In the genomic region with DNA sequence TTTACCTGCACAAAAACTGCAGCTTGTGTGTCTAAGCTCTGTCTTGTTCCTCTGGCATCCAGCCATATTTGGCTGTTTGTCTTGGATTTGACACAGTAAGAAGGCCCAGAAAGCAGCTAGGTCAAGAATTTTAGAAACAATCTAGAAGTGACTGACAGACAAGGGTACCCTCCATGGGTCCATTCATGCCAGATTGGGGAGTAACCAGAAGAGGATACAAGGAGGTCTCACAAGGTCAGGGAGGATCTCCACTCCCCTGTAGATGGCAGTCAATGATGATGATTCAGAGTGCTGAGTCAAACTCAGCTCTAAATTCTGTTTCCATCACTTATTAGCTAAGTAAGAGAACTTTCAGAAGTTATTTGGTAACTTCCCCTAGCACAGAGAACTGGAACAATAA, we compare ENCODE assay signal across 10 mouse cellular contexts. TPM values are rescaled to one million over a fixed set of nuclear protein-coding genes. Genes with fewer than 3 reads are reported as not detected.
DNase-seq lines count a peak whose midpoint lies in the region; ATAC-seq and TF ChIP-seq lines count a peak whose summit lies in the region.
"Had no signal": no experiment of that assay in that cellular context is flagged by ENCODE, and none has a peak within 500 bp of the region (broad histone marks: within the 10 kb centered on the region; RNA-seq: fewer than 3 reads in every experiment).

No protein-coding gene starts in this region.

- peak; percentile 22 for DNase-seq in embryonic facial prominence, embryonic 14.5 days (ENCODE audit: low spot score)
- no peak for DNase-seq in embryonic facial prominence, embryonic 10.5 days (ENCODE audit: low spot score)
- DNase-seq in Muller cell, postnatal 12 days (ENCODE audit: inconsistent ontology term), result peak; percentile 58
- DNase-seq in fat pad, adult 2 months (ENCODE audit: extremely low read depth, low read depth, low spot score), result peak; percentile 45
- peak; percentile 65 for DNase-seq in kidney, postnatal 14 days
- DNase-seq in thymus, postnatal 14 days, result no peak
- DNase-seq in urinary bladder, postnatal 14 days (ENCODE audit: low spot score), result no peak

- H3K36me3 ChIP-seq in embryonic facial prominence, embryonic 14.5 days (ENCODE audit: control insufficient read depth, insufficient read depth, low read length), result no peaks in the 10 kb centered on the region
- no peaks in the 10 kb centered on the region for H3K36me3 ChIP-seq in embryonic facial prominence, embryonic 10.5 days (replicated peaks)
- no peaks in the 10 kb centered on the region for H3K36me3 ChIP-seq in intestine, postnatal 0 days (ENCODE audit: control insufficient read depth, insufficient read depth)
- H3K36me3 ChIP-seq: embryonic facial prominence, embryonic 15.5 days had no signal

- no peak for ATAC-seq in embryonic facial prominence, embryonic 14.5 days (ENCODE audit: low read depth)
- no peak for ATAC-seq in intestine, postnatal 0 days

- peaks cover 6% of the 10 kb centered on the region; the same call in 1 of the 2 replicates for H3K4me1 ChIP-seq in embryonic facial prominence, embryonic 14.5 days (ENCODE audit: control insufficient read depth, insufficient read depth, low read length)
- H3K4me1 ChIP-seq in embryonic facial prominence, embryonic 10.5 days, result peaks cover 7% of the 10 kb centered on the region; the same call in 1 of the 2 replicates
- no peaks in the 10 kb centered on the region for H3K4me1 ChIP-seq in intestine, postnatal 0 days (replicated peaks; ENCODE audit: control insufficient read depth, insufficient read depth, low read length)
- H3K4me1 ChIP-seq: embryonic facial prominence, embryonic 15.5 days had no signal

- H3K27ac ChIP-seq in embryonic facial prominence, embryonic 14.5 days (replicated peaks; ENCODE audit: low read depth, low read length), result no peak overlapping the region
- H3K27ac ChIP-seq in embryonic facial prominence, embryonic 10.5 days (replicated peaks), result no peak overlapping the region
- H3K27ac ChIP-seq in intestine, postnatal 0 days (ENCODE audit: low read depth, low read length), result no peak overlapping the region
- H3K27ac ChIP-seq: embryonic facial prominence, embryonic 15.5 days; hindbrain, embryonic 10.5 days had no signal

- no peak for TF ChIP-seq CTCF in intestine, postnatal 0 days (IDR thresholded peaks at IDR 0.05; ENCODE audit: low read depth)

- no peaks in the 10 kb centered on the region for H3K27me3 ChIP-seq in embryonic facial prominence, embryonic 14.5 days (replicated peaks; ENCODE audit: control insufficient read depth, insufficient read depth, low read length)
- no peaks in the 10 kb centered on the region for H3K27me3 ChIP-seq in embryonic facial prominence, embryonic 10.5 days (replicated peaks; ENCODE audit: low read depth, poor library complexity, severe bottlenecking)
- no peaks in the 10 kb centered on the region for H3K27me3 ChIP-seq in intestine, postnatal 0 days (replicated peaks; ENCODE audit: control insufficient read depth, insufficient read depth, low read length)
- H3K27me3 ChIP-seq: embryonic facial prominence, embryonic 15.5 days had no signal

- no peak overlapping the region for H3K4me3 ChIP-seq in embryonic facial prominence, embryonic 14.5 days (ENCODE audit: low read depth, low read length)
- H3K4me3 ChIP-seq in embryonic facial prominence, embryonic 10.5 days, result no peak overlapping the region
- no peak overlapping the region for H3K4me3 ChIP-seq in intestine, postnatal 0 days (ENCODE audit: low read depth, low read length)
- H3K4me3 ChIP-seq: embryonic facial prominence, embryonic 15.5 days; hindbrain, embryonic 10.5 days had no signal

- no peak overlapping the region for H3K9ac ChIP-seq in embryonic facial prominence, embryonic 14.5 days (ENCODE audit: low read depth, low read length)
- no peak overlapping the region for H3K9ac ChIP-seq in intestine, postnatal 0 days (ENCODE audit: low read depth, low read length)
- H3K9ac ChIP-seq: embryonic facial prominence, embryonic 15.5 days had no signal

- H3K9me3 ChIP-seq in embryonic facial prominence, embryonic 14.5 days (ENCODE audit: control insufficient read depth, low read length), result no peaks in the 10 kb centered on the region
- H3K9me3 ChIP-seq in embryonic facial prominence, embryonic 10.5 days, result no peaks in the 10 kb centered on the region
- H3K9me3 ChIP-seq in intestine, postnatal 0 days (ENCODE audit: control insufficient read depth), result no peaks in the 10 kb centered on the region
- H3K9me3 ChIP-seq: embryonic facial prominence, embryonic 15.5 days; hindbrain, embryonic 10.5 days had no signal

- H3K4me2 ChIP-seq in embryonic facial prominence, embryonic 14.5 days (ENCODE audit: low read depth, low read length), result no peak overlapping the region
- no peak overlapping the region for H3K4me2 ChIP-seq in intestine, postnatal 0 days (replicated peaks; ENCODE audit: low read depth)
- H3K4me2 ChIP-seq: embryonic facial prominence, embryonic 15.5 days had no signal

RNA-seq across cellular contexts. Expression of a gene that starts 8.2 kb away (rescaled TPM):
- polyA plus RNA-seq in embryonic facial prominence, embryonic 14.5 days (2014; fragmentation: Nextera tagmentation; extraction: Ambion mirVana), result 3.5 and 4.1 TPM in 2 replicates
- 6.5 and 9.8 TPM in 2 replicates for polyA plus RNA-seq in embryonic facial prominence, embryonic 10.5 days (2016; fragmentation: Nextera tagmentation; extraction: Ambion mirVana)
- polyA plus RNA-seq in intestine, postnatal 0 days (2015; fragmentation: Nextera tagmentation; extraction: Ambion mirVana), result 1.0 and 1.1 TPM in 2 replicates

Comparison
In these comparisons a context has a peak if more than half of its experiments do, and no peak if none do; other contexts are left out.
1. DNase-seq: peak in embryonic facial prominence, embryonic 14.5 days (single experiment), Muller cell, postnatal 12 days (single experiment), fat pad, adult 2 months (single experiment) and kidney, postnatal 14 days (single experiment); none in embryonic facial prominence, embryonic 10.5 days (single experiment), thymus, postnatal 14 days (single experiment) and urinary bladder, postnatal 14 days (single experiment).